Mouse (Mus musculus) hindbrain, embryonic 12.5 days (tissue): ENCODE measurements around the gene Gper1. TPM values are rescaled to one million over a fixed set of nuclear protein-coding genes. Genes with fewer than 3 reads are reported as not detected.
A peak's percentile ranks its signal among the peaks of the same experiment; 100 is the strongest.

ENCODE experiments used
- ATAC-seq: fragments of 200-750 bp; cut with Nextera tagmentation; 2 replicates; pipeline ENCODE4 v1.8.0; 2017; ENCODE audit warnings: moderate TSS enrichment; ENCODE audit not compliant: low FRiP score
- H3K27ac ChIP-seq: fragments of 300-500 bp; sonication (generic); 2 replicates; pipeline ENCODE4 v1.5.1; 2016; ENCODE audit warnings: mild to moderate bottlenecking
- H3K27me3 ChIP-seq: fragments of 300-500 bp; sonication (generic); 2 replicates; pipeline ENCODE4 v1.6.1; 2016; ENCODE audit warnings: mild to moderate bottlenecking
- H3K36me3 ChIP-seq: fragments of 300-500 bp; sonication (generic); 2 replicates; pipeline ENCODE4 v1.6.1; 2016; ENCODE audit warnings: mild to moderate bottlenecking
- H3K4me1 ChIP-seq: fragments of 300-500 bp; sonication (generic); 2 replicates; pipeline ENCODE4 v1.6.1; 2016
- H3K4me2 ChIP-seq: fragments of 300-500 bp; sonication (generic); replicated peaks from 2 replicates; pipeline ENCODE4 v1.6.1; 2016; ENCODE audit warnings: mild to moderate bottlenecking
- H3K4me3 ChIP-seq: fragments of 300-500 bp; sonication (generic); 2 replicates; pipeline ENCODE4 v1.5.1; 2016; ENCODE audit warnings: mild to moderate bottlenecking
- H3K9ac ChIP-seq: fragments of 300-500 bp; sonication (generic); 2 replicates; pipeline ENCODE4 v1.6.1; 2016; ENCODE audit warnings: mild to moderate bottlenecking, moderate library complexity
- H3K9me3 ChIP-seq: fragments of 300-500 bp; sonication (generic); replicated peaks from 2 replicates; pipeline ENCODE4 v1.6.1; 2016; ENCODE audit warnings: mild to moderate bottlenecking
- WGBS: fragments of 180-500 bp; shearing (Covaris S2); methylation state at CpG from one replicate; pipeline ENCODE4 v1.1.7; 2016; 5-methylcytosine and 5-hydroxymethylcytosine counted together
- polyA plus RNA-seq: library from polyadenylated mRNA; unstranded; fragments of >200 nt; fragmentation: Nextera tagmentation; extraction: Ambion mirVana; gene quantifications from 2 replicates; pipeline ENCODE4 v1.2.1, GENCODE M21; 2016

Gper1 gene
- polyA plus RNA-seq, 1 experiment from 2014 or later = 5.0 TPM

DNA sequence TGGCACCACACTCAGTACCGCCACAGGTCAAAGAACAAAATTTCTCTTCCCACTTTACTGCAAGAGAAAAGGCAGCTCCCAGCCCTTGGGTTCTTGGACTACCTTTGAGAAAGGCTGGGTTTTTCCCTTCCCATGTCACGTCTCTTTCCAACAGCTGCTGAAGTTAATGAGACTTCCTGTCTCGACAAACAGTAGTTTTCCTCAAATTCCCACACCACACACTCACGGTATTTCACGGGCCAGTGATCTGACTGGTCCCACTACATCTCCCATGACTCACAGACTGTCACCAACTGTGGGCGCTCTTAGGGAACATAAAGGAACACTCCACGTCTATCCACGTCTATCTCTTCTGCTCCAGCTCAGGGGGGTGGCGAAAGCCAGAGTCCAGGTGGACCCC lies 2.2 kb downstream of the Gper1 start:
- 85% methylated on average over 9 of the region's 9 CpGs for WGBS
- no peak overlapping the region for H3K4me3 ChIP-seq
- H3K4me2 ChIP-seq = no peak overlapping the region
- ATAC-seq = no peak
- no peaks in the 10 kb centered on the region for H3K36me3 ChIP-seq
- H3K9me3 ChIP-seq = no peaks in the 10 kb centered on the region
- H3K9ac ChIP-seq = no peak overlapping the region
- H3K27me3 ChIP-seq = no peaks in the 10 kb centered on the region
- H3K4me1 ChIP-seq = peaks cover 17% of the 10 kb centered on the region
- no peak overlapping the region for H3K27ac ChIP-seq

DNA sequence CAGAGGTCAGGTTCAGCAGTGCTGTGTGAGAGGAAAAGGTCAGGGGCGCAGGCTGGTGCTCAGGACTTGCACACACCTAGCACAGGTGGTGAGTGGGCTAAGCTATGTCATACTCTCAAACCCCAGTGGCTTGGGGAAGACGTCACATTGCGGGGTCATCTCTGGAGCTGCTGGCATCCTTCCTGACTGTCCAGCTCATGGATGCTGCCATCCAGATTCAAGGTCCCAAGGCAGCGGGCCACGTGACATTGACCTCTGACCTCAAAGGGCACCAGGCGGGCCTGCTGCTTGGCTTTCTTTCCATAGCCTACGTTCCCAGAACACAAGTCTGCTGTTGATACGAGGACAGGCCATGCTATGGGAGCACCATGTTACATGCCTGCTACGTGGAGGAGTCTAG lies 4.0 kb downstream of the Gper1 start:
- H3K9ac ChIP-seq = no peak overlapping the region
- no peak overlapping the region for H3K27ac ChIP-seq
- no peak overlapping the region for H3K4me3 ChIP-seq
- H3K4me2 ChIP-seq = no peak overlapping the region
- WGBS = 89% methylated on average over 9 of the region's 9 CpGs
- ATAC-seq = no peak
- no peaks in the 10 kb centered on the region for H3K36me3 ChIP-seq
- H3K4me1 ChIP-seq = peaks cover 20% of the 10 kb centered on the region
- H3K9me3 ChIP-seq = no peaks in the 10 kb centered on the region
- no peaks in the 10 kb centered on the region for H3K27me3 ChIP-seq

DNA sequence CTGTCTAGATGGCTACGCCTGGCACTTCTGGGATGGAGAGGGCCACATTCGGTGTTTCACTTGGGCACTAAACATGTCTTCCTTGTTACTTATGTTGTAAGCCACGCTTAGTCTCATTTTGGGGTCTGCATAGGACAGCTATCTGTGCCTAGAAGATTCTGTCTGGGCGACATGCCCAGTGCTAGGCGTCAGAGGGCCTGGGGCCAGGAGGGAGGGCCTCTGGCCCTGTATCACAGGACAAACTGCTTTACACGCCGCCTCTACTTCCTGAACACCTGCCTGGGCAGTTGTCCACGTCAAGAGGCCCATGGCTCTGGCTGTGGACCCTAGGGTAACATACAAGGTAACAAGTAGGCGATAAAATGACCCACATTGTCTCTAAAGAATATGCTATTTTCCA lies 5.0 kb downstream of the Gper1 start:
- no peak overlapping the region for H3K27ac ChIP-seq
- H3K4me1 ChIP-seq = peaks cover 18% of the 10 kb centered on the region
- H3K9ac ChIP-seq = no peak overlapping the region
- no peaks in the 10 kb centered on the region for H3K9me3 ChIP-seq
- no peaks in the 10 kb centered on the region for H3K36me3 ChIP-seq
- H3K27me3 ChIP-seq = no peaks in the 10 kb centered on the region
- H3K4me3 ChIP-seq = no peak overlapping the region
- no peak for ATAC-seq
- 88% methylated on average over 9 of the region's 9 CpGs for WGBS
- H3K4me2 ChIP-seq = no peak overlapping the region

DNA sequence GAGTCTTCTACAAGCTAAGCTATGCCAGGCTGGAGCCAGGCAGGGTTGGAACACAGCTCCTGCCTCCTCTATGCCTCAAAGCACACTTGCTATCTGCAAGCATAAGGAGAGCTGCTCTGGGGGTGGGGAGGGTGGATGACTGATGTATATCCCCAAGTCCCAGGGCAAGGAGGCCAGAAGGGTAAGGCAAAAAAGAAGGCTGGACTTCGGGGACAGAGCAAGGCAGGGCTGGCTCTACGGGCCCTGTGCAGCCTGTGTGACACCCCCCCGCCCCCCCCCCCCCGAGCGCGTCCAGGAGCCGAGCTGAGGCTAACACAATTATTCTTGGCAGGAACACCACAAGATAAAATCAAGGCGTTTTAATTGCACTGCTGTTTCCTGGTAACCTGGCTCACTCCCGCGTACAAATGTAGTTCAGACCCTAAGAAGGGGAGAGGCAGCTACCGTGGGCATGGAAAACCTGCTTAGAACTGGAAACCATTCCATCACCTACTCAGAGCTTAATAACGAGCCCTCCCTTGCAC lies 6.9 kb downstream of the Gper1 start:
- 0 out of 2 replicates have a peak, but pooled peaks have one; percentile 25 for ATAC-seq
- H3K9ac ChIP-seq = peak overlapping the region; percentile 19; the same call in 1 of the 2 replicates
- no peaks in the 10 kb centered on the region for H3K9me3 ChIP-seq
- H3K4me2 ChIP-seq = 0 out of 2 replicates have a peak overlapping the region, but pooled peaks have one; percentile 6
- H3K27ac ChIP-seq = peak overlapping the region; percentile 44; the same call in 1 of the 2 replicates
- H3K27me3 ChIP-seq = no peaks in the 10 kb centered on the region
- 51% methylated on average over 12 of the region's 12 CpGs for WGBS
- peaks cover 25% of the 10 kb centered on the region for H3K4me1 ChIP-seq
- no peak overlapping the region for H3K4me3 ChIP-seq
- H3K36me3 ChIP-seq = no peaks in the 10 kb centered on the region

DNA sequence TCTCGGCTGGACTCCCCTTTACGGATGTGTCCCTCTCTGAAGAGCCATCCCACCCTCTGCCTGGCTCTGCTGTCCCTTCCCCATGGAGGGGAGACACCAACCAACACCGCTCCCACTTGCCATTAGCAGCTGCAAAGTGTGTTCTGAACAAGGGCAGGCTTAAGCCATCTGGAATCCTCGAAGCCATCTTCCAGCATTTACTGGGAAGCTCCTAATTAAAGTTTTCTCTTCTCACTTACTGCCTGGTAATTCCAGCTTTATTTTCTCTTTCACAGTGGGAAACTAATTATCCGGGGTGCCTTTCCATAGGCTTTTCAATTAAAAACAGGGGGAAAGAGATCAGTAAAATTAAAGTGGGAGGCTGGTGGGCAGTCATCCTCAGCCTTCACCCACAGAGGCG lies 9.4 kb downstream of the Gper1 start:
- H3K4me3 ChIP-seq = no peak overlapping the region
- peaks cover 37% of the 10 kb centered on the region for H3K4me1 ChIP-seq
- no peak for ATAC-seq
- H3K27ac ChIP-seq = no peak overlapping the region
- H3K27me3 ChIP-seq = no peaks in the 10 kb centered on the region
- no peak overlapping the region for H3K4me2 ChIP-seq
- no peaks in the 10 kb centered on the region for H3K9me3 ChIP-seq
- H3K36me3 ChIP-seq = no peaks in the 10 kb centered on the region
- 70% methylated on average over 6 of the region's 6 CpGs for WGBS
- H3K9ac ChIP-seq = no peak overlapping the region

DNA sequence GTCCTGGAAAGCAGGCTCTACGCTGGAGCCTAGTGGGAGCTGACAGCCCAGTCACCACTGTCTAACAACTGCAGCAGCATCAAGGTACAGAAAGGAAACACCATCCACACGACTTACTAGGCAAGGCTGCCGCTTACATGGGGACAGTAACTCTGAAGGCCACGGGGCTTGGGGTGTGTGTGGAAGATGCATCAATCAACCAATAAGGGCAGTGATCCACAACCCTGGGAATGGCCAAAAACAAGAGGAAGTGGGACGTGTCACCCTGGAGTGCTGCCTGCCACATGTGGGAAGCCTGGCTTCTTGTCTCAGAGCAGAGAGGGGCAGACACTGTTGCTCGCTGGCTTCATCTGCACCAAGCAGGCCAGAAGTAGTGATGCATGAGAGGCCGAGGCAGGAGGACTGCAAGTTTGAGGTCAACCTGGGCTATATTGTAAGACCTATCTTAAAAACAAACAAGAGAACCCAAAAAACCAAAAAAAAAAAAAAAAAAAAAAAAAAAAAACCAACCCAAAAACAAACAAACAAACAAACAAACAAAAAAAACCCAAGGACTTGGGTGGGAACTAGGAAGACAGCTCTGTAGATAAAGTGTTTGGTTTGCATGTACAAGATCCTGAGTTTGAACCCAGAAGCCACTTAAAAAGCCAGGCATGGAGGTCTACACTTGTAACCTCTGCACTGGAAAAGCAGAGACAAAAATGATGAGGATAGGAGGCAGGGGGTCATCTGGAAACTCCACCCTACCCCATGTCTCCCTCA lies 10.0 kb downstream of the Gper1 start:
- no peaks in the 10 kb centered on the region for H3K9me3 ChIP-seq
- H3K9ac ChIP-seq = no peak overlapping the region
- no peak for ATAC-seq
- peaks cover 37% of the 10 kb centered on the region for H3K4me1 ChIP-seq
- H3K4me3 ChIP-seq = no peak overlapping the region
- H3K36me3 ChIP-seq = no peaks in the 10 kb centered on the region
- no peaks in the 10 kb centered on the region for H3K27me3 ChIP-seq
- H3K27ac ChIP-seq = no peak overlapping the region
- H3K4me2 ChIP-seq = no peak overlapping the region
- 64% methylated on average over 7 of the region's 7 CpGs for WGBS

DNA sequence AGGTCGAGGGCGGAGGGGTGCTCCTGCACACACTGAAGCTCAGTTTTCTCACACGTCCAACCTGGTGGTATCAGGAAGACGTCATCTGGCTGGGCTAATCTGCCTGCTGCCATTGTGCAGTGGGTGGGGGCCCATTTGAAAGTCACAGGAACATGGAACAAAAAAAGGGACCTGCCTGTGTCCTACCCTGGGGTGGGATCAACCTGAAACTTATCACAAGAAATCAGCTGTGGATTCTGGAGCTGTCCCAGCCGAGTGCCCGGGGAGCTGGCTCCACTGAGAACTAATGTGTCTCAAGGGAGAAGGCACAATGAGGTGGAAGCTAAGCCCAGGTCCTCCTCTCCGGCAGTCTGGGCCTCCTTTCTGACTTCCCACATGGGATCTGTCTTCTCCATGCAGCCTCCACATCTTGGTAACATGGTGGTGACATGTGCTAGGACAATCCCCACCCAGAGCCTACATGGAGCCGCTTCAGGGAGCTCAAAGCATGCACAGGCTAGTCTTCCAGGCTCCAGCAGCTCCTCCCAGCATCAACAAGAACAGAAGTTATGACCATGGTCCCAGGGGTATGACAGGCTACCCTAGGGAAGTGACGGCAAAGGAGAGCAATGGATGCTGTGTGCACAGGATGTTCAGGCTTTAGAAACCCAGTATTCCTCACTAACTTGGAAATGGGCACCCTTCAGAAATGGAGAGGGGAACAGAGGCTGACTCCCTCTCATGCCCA lies 11.1 kb downstream of the Gper1 start:
- no peak overlapping the region for H3K4me3 ChIP-seq
- H3K4me1 ChIP-seq = peaks cover 40% of the 10 kb centered on the region
- ATAC-seq = no peak
- 79% methylated on average over 9 of the region's 9 CpGs for WGBS
- no peak overlapping the region for H3K9ac ChIP-seq
- no peaks in the 10 kb centered on the region for H3K36me3 ChIP-seq
- no peaks in the 10 kb centered on the region for H3K9me3 ChIP-seq
- H3K27me3 ChIP-seq = no peaks in the 10 kb centered on the region
- H3K27ac ChIP-seq = no peak overlapping the region
- H3K4me2 ChIP-seq = no peak overlapping the region

DNA sequence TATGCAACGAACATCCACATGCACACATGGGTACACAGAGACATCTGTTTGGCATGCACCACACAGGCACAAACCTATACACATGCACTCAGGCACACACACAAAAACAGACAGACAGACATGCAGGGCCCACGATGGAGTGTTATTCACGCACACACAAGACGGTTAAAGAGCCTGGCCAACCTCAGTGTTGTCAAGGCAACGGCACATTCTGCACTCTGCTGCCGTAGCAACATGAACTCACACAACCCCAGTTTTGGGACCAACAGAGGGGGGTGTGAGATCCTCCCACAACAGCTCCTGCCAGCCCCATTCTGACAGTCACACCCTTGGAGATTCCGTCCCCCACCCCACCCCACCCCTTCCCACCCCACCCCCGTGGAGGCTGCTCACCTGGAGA lies 12.0 kb downstream of the Gper1 start:
- ATAC-seq = peak; percentile 55

DNA sequence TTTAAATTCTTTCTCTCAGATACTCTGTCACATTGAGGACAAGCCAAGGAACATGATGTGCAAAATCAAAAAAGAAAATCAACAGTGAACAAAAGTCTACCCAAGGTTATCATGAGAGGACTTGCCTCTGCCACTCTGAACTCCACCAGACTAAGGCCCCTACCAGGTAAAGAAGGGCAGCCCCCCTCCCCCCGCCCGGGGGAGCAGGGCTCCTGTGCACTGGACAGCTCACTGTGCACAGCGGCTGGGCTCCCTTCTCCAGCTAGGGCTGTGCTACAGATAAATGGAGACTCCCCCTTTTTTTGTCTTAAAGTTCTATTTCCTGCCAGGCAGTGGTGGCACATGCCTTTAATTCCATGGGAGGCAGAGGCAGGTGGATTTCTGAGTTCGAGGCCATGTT lies 14.8 kb downstream of the Gper1 start:
- H3K27me3 ChIP-seq = no peaks in the 10 kb centered on the region
- no peak overlapping the region for H3K9ac ChIP-seq
- 91% methylated on average over 4 of the region's 4 CpGs for WGBS
- H3K9me3 ChIP-seq = no peaks in the 10 kb centered on the region
- no peak overlapping the region for H3K27ac ChIP-seq
- no peak overlapping the region for H3K4me2 ChIP-seq
- no peak for ATAC-seq
- peaks cover 34% of the 10 kb centered on the region for H3K4me1 ChIP-seq
- no peak overlapping the region for H3K4me3 ChIP-seq
- H3K36me3 ChIP-seq = no peaks in the 10 kb centered on the region

More for the DNA sequence above, 12.0 kb downstream of the Gper1 start:
- WGBS = 30% methylated on average over 8 of the region's 8 CpGs
- Histone ChIP-seq H3K4me3 (no peak overlapping the region), H3K9ac (no peak overlapping the region), H3K27me3 (no peaks in the 10 kb centered on the region), H3K4me1 (peaks cover 34% of the 10 kb centered on the region), H3K36me3 (no peaks in the 10 kb centered on the region), H3K4me2 (no peak overlapping the region), H3K27ac (peak overlapping the region; percentile 25; the same call in 1 of the 2 replicates), H3K9me3 (no peaks in the 10 kb centered on the region)

DNA sequence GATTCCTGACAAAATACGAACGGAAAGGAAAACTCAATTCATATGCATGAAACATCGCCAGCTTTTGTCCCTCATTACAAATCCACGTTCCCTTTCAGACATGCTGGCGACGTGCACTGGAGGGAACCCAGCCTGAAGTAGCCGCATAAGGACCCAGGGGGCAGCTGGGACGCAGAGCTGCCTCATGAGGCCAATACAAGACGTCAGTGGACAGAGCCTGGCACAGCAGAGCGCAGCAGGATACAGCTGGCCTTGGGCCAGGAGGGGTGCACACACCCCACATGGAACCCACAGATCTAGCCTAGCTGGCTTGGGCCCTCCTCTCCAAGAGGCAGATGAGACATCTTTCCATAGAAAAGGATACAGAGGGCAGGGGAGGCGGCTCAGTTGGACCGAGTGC lies 15.5 kb downstream of the Gper1 start:
- Histone ChIP-seq H3K27ac (peak overlapping the region; percentile 14; the same call in 1 of the 2 replicates), H3K9ac (no peak overlapping the region), H3K4me3 (no peak overlapping the region), H3K27me3 (no peaks in the 10 kb centered on the region), H3K36me3 (no peaks in the 10 kb centered on the region), H3K9me3 (no peaks in the 10 kb centered on the region), H3K4me1 (peaks cover 39% of the 10 kb centered on the region), H3K4me2 (no peak overlapping the region)
- ATAC-seq = no peak
- WGBS = 65% methylated on average over 12 of the region's 12 CpGs

DNA sequence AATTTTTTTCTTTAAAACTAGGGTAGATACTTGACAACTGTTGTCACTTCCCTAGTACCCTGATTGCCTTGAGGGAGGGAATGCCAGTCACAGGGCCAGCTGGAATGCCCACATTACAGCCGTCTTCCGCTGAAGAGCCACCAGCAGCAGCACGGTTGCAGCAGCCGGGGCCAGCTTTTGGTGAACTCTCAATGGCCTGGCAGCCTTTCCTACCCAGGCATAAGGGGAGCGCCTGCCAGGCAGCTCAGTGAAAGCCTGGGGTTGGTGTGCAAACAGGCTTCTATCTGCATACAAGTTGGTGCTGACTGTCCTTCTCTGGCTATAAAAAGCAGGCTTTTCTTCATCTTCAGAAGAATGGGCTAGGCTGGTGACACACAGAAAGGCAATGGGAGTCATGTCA lies 17.5 kb downstream of the Gper1 start:
- Histone ChIP-seq H3K4me2 (no peak overlapping the region), H3K4me1 (peaks cover 21% of the 10 kb centered on the region), H3K27ac (no peak overlapping the region), H3K9me3 (no peaks in the 10 kb centered on the region), H3K27me3 (no peaks in the 10 kb centered on the region), H3K4me3 (no peak overlapping the region), H3K9ac (no peak overlapping the region), H3K36me3 (no peaks in the 10 kb centered on the region)
- ATAC-seq = no peak
- 92% methylated on average over 5 of the region's 5 CpGs for WGBS

DNA sequence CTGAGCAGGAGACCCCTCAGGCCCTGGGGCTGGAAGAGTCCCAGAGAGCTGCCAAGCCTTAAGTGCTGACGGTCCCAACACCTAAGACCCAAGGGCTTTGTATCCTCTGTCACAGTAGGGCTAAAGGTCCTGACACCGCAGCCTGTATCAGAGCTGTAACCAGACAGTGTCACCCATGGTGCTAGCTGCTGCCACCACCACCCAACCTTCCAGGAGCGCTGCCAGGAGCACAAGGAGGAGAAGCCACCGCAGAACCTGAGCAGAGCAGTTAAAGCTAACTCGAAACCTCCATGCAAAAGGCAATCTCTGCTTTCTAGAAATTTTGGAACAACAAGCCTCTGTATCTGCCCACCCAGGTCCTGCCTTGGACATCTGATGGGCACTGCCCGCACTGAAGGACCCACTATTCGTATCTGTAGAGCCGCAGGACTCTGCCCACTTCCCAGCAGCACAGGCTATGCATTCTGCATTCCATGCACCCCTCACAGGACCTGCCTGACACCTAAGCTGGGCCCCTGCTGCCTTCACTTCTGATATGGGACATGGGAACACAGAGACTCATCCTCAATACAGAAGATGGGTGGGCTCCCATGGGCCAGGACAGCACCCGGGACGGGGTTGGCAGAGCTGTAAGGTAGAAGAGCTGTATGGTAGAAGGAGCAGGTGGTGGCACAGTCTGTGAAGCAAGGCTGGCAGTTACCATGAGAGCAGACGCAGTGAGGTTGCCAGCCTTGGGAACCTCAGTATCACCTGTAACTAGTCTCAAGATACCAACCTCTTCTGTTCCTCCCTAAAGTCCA lies 18.2 kb downstream of the Gper1 start:
- Histone ChIP-seq H3K36me3 (no peaks in the 10 kb centered on the region), H3K4me2 (no peak overlapping the region), H3K27ac (no peak overlapping the region), H3K27me3 (no peaks in the 10 kb centered on the region), H3K9me3 (no peaks in the 10 kb centered on the region), H3K9ac (no peak overlapping the region), H3K4me1 (peaks cover 14% of the 10 kb centered on the region), H3K4me3 (no peak overlapping the region)
- 91% methylated on average over 11 of the region's 11 CpGs for WGBS
- no peak for ATAC-seq
